ENCODE assay signal across 8 mouse cellular contexts in the genomic region with DNA sequence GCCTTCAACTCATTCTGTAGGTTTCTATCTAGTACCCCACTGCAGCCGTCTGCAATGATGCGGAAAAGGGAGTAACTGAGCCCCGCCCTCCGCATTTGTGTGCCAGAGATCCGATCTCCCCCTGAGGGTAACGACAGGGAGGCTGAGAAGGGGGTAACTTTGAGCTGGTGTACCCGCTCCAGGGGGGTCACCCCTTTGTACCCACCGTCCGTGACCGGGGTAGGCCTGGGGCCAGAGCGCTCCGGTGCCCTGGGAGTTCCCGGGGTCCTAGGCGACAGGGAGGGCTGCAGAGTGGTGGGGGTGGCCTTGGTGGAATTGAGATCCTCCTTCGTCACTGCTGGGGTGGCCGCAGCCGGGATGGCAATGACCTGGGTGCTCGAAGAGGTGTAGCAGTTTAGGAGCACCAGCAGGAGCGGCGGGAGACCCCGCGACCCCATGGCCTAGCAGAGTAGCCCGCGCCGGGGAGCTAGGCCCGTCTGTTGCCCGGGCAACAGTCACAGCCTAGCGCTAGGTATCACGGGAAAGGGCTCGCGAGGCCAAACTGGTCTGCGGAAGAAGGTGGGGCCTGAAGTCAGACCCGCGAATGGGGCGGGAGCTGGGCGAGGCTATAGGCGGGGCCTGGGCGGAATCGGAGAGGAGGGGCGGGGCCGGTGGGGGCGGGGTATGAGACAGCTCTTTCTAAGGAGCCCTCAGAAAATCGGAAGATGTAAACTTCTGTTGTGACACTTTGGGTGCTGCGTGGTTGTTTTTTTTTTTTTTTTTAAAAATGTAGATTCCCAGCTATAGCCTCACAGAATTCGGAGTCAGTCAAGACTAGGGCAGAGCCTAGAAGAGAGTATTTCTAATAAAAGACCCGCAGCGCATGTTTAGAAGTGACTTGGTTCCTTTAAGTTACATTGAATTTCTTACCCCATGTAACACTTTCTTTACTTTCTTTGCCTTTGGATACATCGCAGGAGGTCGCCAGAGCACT. TPM values are rescaled to one million over a fixed set of nuclear protein-coding genes. Genes with fewer than 3 reads are reported as not detected.
A peak's percentile ranks its signal among the peaks of the same experiment; 100 is the strongest.
DNase-seq lines count a peak whose midpoint lies in the region; ATAC-seq and TF ChIP-seq lines count a peak whose summit lies in the region.

A gene (minus strand): TSS at position 528 of the 973 bp plus-strand sequence.

- peak within 1 kb of the TSS; percentile 49 for H3K27ac ChIP-seq in bone marrow, adult 2 months (ENCODE audit: control insufficient read depth, insufficient read depth, low read depth, low read length, poor library complexity)
- H3K27ac ChIP-seq in embryonic facial prominence, embryonic 15.5 days (replicated peaks): peak within 1 kb of the TSS; percentile 24
- H3K27ac ChIP-seq in limb, embryonic 15.5 days: peak within 1 kb of the TSS; percentile 75

- peak within 1 kb of the TSS; percentile 71 for H3K9ac ChIP-seq in embryonic facial prominence, embryonic 15.5 days
- peak within 1 kb of the TSS; percentile 68 for H3K9ac ChIP-seq in limb, embryonic 15.5 days

- H3K4me3 ChIP-seq in bone marrow, adult 2 months (replicated peaks; ENCODE audit: control insufficient read depth, low read depth, low read length): peak within 1 kb of the TSS; percentile 87
- H3K4me3 ChIP-seq in embryonic facial prominence, embryonic 15.5 days (replicated peaks): peak within 1 kb of the TSS; percentile 88
- H3K4me3 ChIP-seq in limb, embryonic 15.5 days: peak within 1 kb of the TSS; percentile 78

- no peak for TF ChIP-seq CTCF in bone marrow, adult 2 months (IDR thresholded peaks at IDR 0.05; ENCODE audit: control insufficient read depth, insufficient read depth, low read length)

- peak; percentile 96 for DNase-seq in 416B (ENCODE audit: low read depth)
- peak; percentile 85 for DNase-seq in heart, adult 8-10 months (ENCODE audit: low spot score)
- peak; percentile 88 for DNase-seq in kidney, adult 9 months
- DNase-seq in monocyte, adult 2 months (ENCODE audit: low read depth in 1 of 2, low spot score in 2 of 2): peak; percentile 61 to 71
- peak; percentile 91 to 93 for DNase-seq in spleen, postnatal 36 days (ENCODE audit: low spot score in 2 of 2)

- H3K4me2 ChIP-seq in embryonic facial prominence, embryonic 15.5 days (replicated peaks): peak within 1 kb of the TSS; percentile 76
- H3K4me2 ChIP-seq in limb, embryonic 15.5 days: peak within 1 kb of the TSS; percentile 68

- H3K4me1 ChIP-seq in bone marrow, adult 2 months (ENCODE audit: control insufficient read depth, insufficient read depth, low read length): peaks cover 10% of the 10 kb centered on the region
- H3K4me1 ChIP-seq in embryonic facial prominence, embryonic 15.5 days: peaks cover 11% of the 10 kb centered on the region
- H3K4me1 ChIP-seq in limb, embryonic 15.5 days: peaks cover 13% of the 10 kb centered on the region

- no peaks in the 10 kb centered on the region for H3K9me3 ChIP-seq in embryonic facial prominence, embryonic 15.5 days (replicated peaks)
- no peaks in the 10 kb centered on the region for H3K9me3 ChIP-seq in limb, embryonic 15.5 days

- H3K36me3 ChIP-seq in embryonic facial prominence, embryonic 15.5 days: peaks cover 10% of the 10 kb centered on the region
- peaks cover 12% of the 10 kb centered on the region for H3K36me3 ChIP-seq in limb, embryonic 15.5 days

- TF ChIP-seq POLR2A in bone marrow, adult 2 months (IDR thresholded peaks at IDR 0.05; ENCODE audit: borderline replicate concordance, control insufficient read depth, low read depth, low read length): peak; percentile 55; the same call in 1 of the 2 replicates

- H3K27me3 ChIP-seq in embryonic facial prominence, embryonic 15.5 days: no peaks in the 10 kb centered on the region
- no peaks in the 10 kb centered on the region for H3K27me3 ChIP-seq in limb, embryonic 15.5 days

- WGBS in bone marrow, adult 2 months: under 1% methylated on average over 49 of the region's 49 CpGs
- WGBS in embryonic facial prominence, embryonic 15.5 days: 2% methylated on average over 49 of the region's 49 CpGs
- WGBS in limb, embryonic 15.5 days: 1% methylated on average over 49 of the region's 49 CpGs

- peak; percentile 98 for ATAC-seq in embryonic facial prominence, embryonic 15.5 days (ENCODE audit: insufficient number of reproducible peaks, low FRiP score, low TSS enrichment, low read depth)
- peak; percentile 99 for ATAC-seq in limb, embryonic 15.5 days (ENCODE audit: insufficient number of reproducible peaks, low FRiP score, low TSS enrichment, low read depth)

RNA-seq across cellular contexts. Expression of the gene that starts here (rescaled TPM):
- 6.5 and 17.7 TPM in 2 replicates for polyA plus RNA-seq in bone marrow, adult 2 months (2011; ENCODE audit: insufficient read depth, insufficient read length, low replicate concordance, missing spikeins)
- 6.9 and 7.5 TPM in 2 replicates for polyA plus RNA-seq in embryonic facial prominence, embryonic 15.5 days (2015; fragmentation: Nextera tagmentation; extraction: Ambion mirVana)
- total RNA-seq in heart, adult 8-10 months (2022): 1 to 10 TPM; 3.5 to 5.1 (median 3.8) TPM
- 5.7 and 6.0 TPM in 2 replicates for polyA plus RNA-seq in limb, embryonic 15.5 days (2015; fragmentation: Nextera tagmentation; extraction: Ambion mirVana)

Comparison
In these comparisons a context has a peak if more than half of its experiments do, and no peak if none do; other contexts are left out.
1. Peak in every context shown above with its lines: DNase-seq, ATAC-seq, H3K4me3 ChIP-seq and H3K27ac ChIP-seq.
2. H3K27ac ChIP-seq: peak in every context shown above with its lines; median percentile 75 in limb, embryonic 15.5 days; 49 in bone marrow, adult 2 months; 24 in embryonic facial prominence, embryonic 15.5 days.